Mouse (Mus musculus) myocyte (in vitro differentiated cells): Measurements from ENCODE around the gene Gas6. TPM values are rescaled to one million over a fixed set of nuclear protein-coding genes. Genes with fewer than 3 reads are reported as not detected.

Experiments used
- H3K27me3 ChIP-seq: one replicate; pipeline ENCODE4 v1.6.1; 2011; ENCODE audit not compliant: control insufficient read depth, insufficient read depth, insufficient read length
- H3K36me3 ChIP-seq: one replicate; pipeline ENCODE4 v1.6.1; 2011; ENCODE audit not compliant: control insufficient read depth, insufficient read depth
- H3K4me2 ChIP-seq: one replicate; pipeline ENCODE4 v1.6.1; 2011; ENCODE audit warnings: low read depth, control low read depth
- H3K4me3 ChIP-seq: one replicate; pipeline ENCODE4 v1.5.1; 2011; ENCODE audit warnings: mild to moderate bottlenecking, control low read depth, moderate library complexity
- H3K79me2 ChIP-seq: one replicate; pipeline ENCODE4 v1.6.1; 2011; ENCODE audit not compliant: control insufficient read depth, insufficient read depth
- H3ac ChIP-seq: one replicate; pipeline ENCODE4 v1.6.1; 2011; ENCODE audit not compliant: control insufficient read depth, insufficient read length
- CEBPB ChIP-seq: IDR thresholded peaks from 2 replicates; pipeline ENCODE4 v1.6.1; 2011; ENCODE audit warnings: mild to moderate bottlenecking, moderate library complexity; ENCODE audit not compliant: poor library complexity, insufficient read depth, severe bottlenecking
- E2F4 ChIP-seq: IDR thresholded peaks from one replicate; pipeline ENCODE4 v1.6.1; 2011; ENCODE audit warnings: mild to moderate bottlenecking, control low read depth, moderate library complexity; ENCODE audit not compliant: insufficient read depth
- MAX ChIP-seq: IDR thresholded peaks from one replicate; pipeline ENCODE4 v1.6.1; 2011; ENCODE audit warnings: low read depth, mild to moderate bottlenecking, control low read depth
- MYOD1 ChIP-seq, 3 experiments: IDR thresholded peaks; one replicate each; pipeline ENCODE4 v1.6.1; 2011; ENCODE audit warnings: control low read depth in 2 of 3, low read depth in 2 of 3, mild to moderate bottlenecking in 2 of 3, moderate library complexity in 1 of 3; ENCODE audit not compliant: insufficient read length in 2 of 3, control insufficient read depth in 1 of 3
- MYOG ChIP-seq, 3 experiments: IDR thresholded peaks; one replicate each; pipeline ENCODE4 v1.6.1; 2011; ENCODE audit warnings: control low read depth in 2 of 3, low read depth in 2 of 3, mild to moderate bottlenecking in 2 of 3; ENCODE audit not compliant: insufficient read length in 2 of 3, control insufficient read depth in 1 of 3, insufficient read depth in 1 of 3
- POLR2A ChIP-seq: IDR thresholded peaks from one replicate; pipeline ENCODE4 v1.6.1; 2011; ENCODE audit warnings: low read depth, mild to moderate bottlenecking, control low read depth, moderate library complexity; ENCODE audit not compliant: insufficient read length
- POLR2AphosphoS2 ChIP-seq: IDR thresholded peaks from one replicate; pipeline ENCODE4 v1.6.1; 2011; ENCODE audit warnings: low read depth, control low read depth; ENCODE audit not compliant: insufficient read length
- REST ChIP-seq: IDR thresholded peaks from one replicate; pipeline ENCODE4 v1.6.1; 2011; ENCODE audit warnings: mild to moderate bottlenecking, control low read depth, moderate library complexity; ENCODE audit not compliant: insufficient read depth, insufficient read length
- SRF ChIP-seq: IDR thresholded peaks from one replicate; pipeline ENCODE4 v1.6.1; 2011; ENCODE audit warnings: low read depth; ENCODE audit not compliant: control insufficient read depth, insufficient read length
- TCF12 ChIP-seq: IDR thresholded peaks from one replicate; pipeline ENCODE4 v1.6.1; 2011; ENCODE audit warnings: mild to moderate bottlenecking, control low read depth; ENCODE audit not compliant: poor library complexity, insufficient read depth, severe bottlenecking
- TCF3 ChIP-seq: IDR thresholded peaks from one replicate; pipeline ENCODE4 v1.6.1; 2011; ENCODE audit warnings: low read depth, control low read depth; ENCODE audit not compliant: insufficient read length
- USF1 ChIP-seq: IDR thresholded peaks from one replicate; pipeline ENCODE4 v1.6.1; 2011; ENCODE audit warnings: low read depth, mild to moderate bottlenecking, control low read depth, moderate library complexity
- polyA plus RNA-seq: library from polyadenylated mRNA; unstranded; fragments of >200 nt; fragmentation: generic; extraction: Trizol; gene quantifications from one replicate; pipeline ENCODE4 v1.2.1, GENCODE M21; 2012; ENCODE audit warnings: missing spikeins

The Gas6 gene
- polyA plus RNA-seq = 0.50 TPM

DNA sequence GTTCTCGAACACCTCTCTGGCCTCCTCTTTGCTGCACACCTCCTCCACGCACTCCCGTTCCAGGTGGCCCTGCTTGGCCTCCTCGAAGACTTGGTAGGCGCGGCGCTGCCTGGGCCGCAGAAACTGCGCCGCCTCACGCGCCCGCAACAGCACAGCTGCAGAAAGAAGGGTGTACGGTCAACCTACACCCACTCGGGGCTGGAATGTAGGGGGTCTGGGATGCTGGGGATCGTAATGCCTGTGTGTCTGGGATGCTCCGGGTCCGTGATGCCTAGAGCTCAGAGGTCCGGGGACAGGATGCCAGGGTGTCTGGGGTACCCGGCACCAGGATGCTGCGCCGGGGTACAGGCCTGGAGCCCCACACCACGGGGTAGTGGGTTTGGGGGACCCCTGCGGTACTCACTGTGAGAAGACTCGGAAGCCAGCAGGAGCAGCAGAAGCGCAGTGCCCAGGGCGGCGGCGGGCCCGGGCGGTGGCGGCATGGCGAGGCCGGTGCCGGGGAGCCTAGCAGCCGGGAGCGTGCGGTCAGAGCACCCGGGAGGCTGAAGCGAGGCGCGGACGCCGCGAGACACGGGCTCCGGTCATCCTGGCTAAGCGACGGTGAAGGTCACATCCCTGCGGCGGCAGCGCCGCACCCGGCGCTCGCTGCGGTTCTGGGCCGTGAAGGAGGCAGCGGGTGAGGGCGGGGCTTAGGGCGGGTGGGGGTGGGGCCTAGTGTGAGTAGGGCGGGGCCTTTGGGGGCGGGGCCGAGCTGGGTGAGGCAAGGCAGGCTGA, at the start of gene Gas6:
TSS of gene Gas6 (minus strand) at position 633 of the 774 bp plus-strand sequence.
- TF ChIP-seq CEBPB = no peak
- no peak for TF ChIP-seq MAX
- no peak for TF ChIP-seq MYOG (IDR thresholded peaks at IDR 0.05; ENCODE audit: control insufficient read depth in 1 of 3, insufficient read depth in 1 of 3, insufficient read length in 2 of 3, low read depth in 2 of 3)
- no peak for TF ChIP-seq USF1
- no peak for TF ChIP-seq E2F4
- TF ChIP-seq SRF = no peak
- no peak for TF ChIP-seq TCF12
- Histone ChIP-seq H3K79me2 (no peaks in the 10 kb centered on the region), H3K4me2 (no peak within 1 kb of the TSS), H3K27me3 (no peaks in the 10 kb centered on the region), H3ac (no peak within 1 kb of the TSS), H3K36me3 (no peaks in the 10 kb centered on the region), H3K4me3 (no peak within 1 kb of the TSS)

DNA sequence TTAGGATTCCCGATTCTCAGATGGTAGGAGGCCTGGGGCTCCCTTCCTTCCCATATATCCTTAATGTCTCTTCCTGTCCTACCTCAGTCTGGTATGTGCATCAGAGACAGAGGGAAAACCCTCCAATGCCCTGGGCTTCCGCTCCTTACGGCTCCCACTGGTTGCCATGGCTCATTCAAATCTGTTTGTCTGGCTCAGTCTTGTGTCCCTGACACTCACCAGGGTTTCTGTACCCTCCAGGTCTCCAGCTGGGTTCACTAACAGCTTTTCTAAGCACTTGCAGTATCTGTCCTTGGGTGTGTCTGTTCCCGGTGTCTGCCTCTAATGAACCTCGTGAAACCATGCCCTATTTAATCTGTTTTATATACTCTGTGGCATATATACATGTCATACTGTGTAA, 47.2 kb upstream of the Gas6 start:
- Histone ChIP-seq H3K27me3 (peaks cover 9% of the 10 kb centered on the region), H3ac (no peak overlapping the region), H3K36me3 (no peaks in the 10 kb centered on the region), H3K4me2 (no peak overlapping the region), H3K4me3 (no peak overlapping the region), H3K79me2 (no peaks in the 10 kb centered on the region)
- TF ChIP-seq TCF12 (no peak), TCF3 (no peak), MYOG (IDR thresholded peaks at IDR 0.05; ENCODE audit: control insufficient read depth in 1 of 3, insufficient read depth in 1 of 3, insufficient read length in 2 of 3, low read depth in 2 of 3) (no peak), SRF (no peak), POLR2A (no peak), USF1 (no peak), CEBPB (no peak), POLR2AphosphoS2 (no peak), REST (no peak), MAX (no peak), MYOD1 (IDR thresholded peaks at IDR 0.05; ENCODE audit: control insufficient read depth in 1 of 3, insufficient read length in 2 of 3, low read depth in 2 of 3) (no peak), E2F4 (no peak)

DNA sequence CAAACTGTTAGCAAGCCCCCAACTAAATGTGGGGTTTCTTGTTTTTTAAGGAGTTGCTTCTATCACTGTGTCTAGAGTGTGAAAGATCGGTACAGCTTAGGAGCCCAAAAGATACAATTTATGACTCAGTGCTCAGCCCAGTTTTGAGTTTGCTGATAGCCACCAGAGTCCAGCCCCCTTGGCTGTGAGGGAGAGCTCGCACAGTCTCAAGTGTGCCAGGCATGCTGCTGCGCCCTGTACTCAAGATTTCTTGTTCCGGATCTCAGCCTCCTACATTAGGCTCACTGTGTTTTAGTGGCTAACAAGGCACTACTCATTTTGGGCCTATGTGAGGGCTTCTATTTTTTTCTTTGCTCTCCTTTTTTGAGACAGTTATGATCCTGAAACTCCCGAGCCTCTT, 45.8 kb upstream of the Gas6 start:
- no peak overlapping the region for H3ac ChIP-seq
- no peaks in the 10 kb centered on the region for H3K79me2 ChIP-seq
- H3K36me3 ChIP-seq = no peaks in the 10 kb centered on the region
- peaks cover 9% of the 10 kb centered on the region for H3K27me3 ChIP-seq
- H3K4me3 ChIP-seq = no peak overlapping the region
- no peak for TF ChIP-seq CEBPB
- no peak for TF ChIP-seq POLR2A
- no peak for TF ChIP-seq REST
- no peak for TF ChIP-seq POLR2AphosphoS2
- TF ChIP-seq TCF12 = no peak
- TF ChIP-seq SRF = no peak
- TF ChIP-seq MYOG (IDR thresholded peaks at IDR 0.05; ENCODE audit: control insufficient read depth in 1 of 3, insufficient read depth in 1 of 3, insufficient read length in 2 of 3, low read depth in 2 of 3) = no peak
- H3K4me2 ChIP-seq = no peak overlapping the region

DNA sequence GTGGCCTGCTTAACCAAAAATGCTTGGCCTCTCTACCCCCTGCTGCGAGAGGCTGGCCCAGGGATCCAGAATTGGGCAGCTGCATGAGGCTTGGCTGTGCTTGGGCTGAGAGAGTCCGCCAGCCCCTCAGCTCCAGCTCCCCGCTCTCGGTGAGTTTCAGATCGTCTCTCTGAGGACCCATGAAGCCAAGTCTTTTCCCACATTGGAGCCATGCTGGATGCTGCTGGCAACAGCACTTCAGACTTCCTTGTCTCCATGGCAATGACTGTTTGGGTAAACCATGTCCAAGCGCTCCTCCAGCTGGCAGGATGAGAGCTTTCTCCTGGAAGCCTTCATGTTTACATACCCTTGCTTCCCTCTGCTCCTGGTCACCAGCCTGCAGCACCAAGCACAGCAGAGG, 44.5 kb upstream of the Gas6 start:
- H3K79me2 ChIP-seq = no peaks in the 10 kb centered on the region
- no peaks in the 10 kb centered on the region for H3K36me3 ChIP-seq
- no peak overlapping the region for H3K4me2 ChIP-seq
- peaks cover 9% of the 10 kb centered on the region for H3K27me3 ChIP-seq
- no peak overlapping the region for H3K4me3 ChIP-seq
- H3ac ChIP-seq = no peak overlapping the region
- TF ChIP-seq REST (no peak), TCF12 (no peak), USF1 (no peak)

DNA sequence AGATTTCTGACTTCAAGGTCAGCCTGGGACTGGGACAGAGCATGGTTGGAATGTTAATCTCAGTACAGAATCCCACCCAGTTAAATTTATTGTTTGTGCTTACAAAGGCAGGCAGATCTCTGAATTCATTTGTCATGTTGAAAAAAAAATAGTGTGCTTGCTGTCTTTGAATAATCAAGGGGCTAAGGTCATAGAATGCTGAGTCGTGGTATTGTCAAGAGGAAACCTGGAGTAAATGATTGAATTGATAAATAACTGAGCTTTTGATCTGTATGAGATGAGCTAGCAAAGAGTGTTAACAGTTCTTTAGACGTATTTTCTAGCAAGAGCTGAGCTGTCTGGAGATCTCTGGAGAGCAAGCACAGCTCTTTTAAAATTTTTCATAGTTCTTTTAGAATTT, 42.8 kb upstream of the Gas6 start:
- no peak overlapping the region for H3ac ChIP-seq
- no peaks in the 10 kb centered on the region for H3K36me3 ChIP-seq
- no peak for TF ChIP-seq SRF
- TF ChIP-seq MYOD1 (IDR thresholded peaks at IDR 0.05; ENCODE audit: control insufficient read depth in 1 of 3, insufficient read length in 2 of 3, low read depth in 2 of 3) = no peak
- TF ChIP-seq POLR2AphosphoS2 = no peak
- no peak for TF ChIP-seq E2F4
- no peak for TF ChIP-seq TCF12
- no peak for TF ChIP-seq REST
- no peak for TF ChIP-seq TCF3
- TF ChIP-seq MYOG (IDR thresholded peaks at IDR 0.05; ENCODE audit: control insufficient read depth in 1 of 3, insufficient read depth in 1 of 3, insufficient read length in 2 of 3, low read depth in 2 of 3) = no peak
- TF ChIP-seq CEBPB = no peak
- TF ChIP-seq USF1 = no peak
- TF ChIP-seq POLR2A = no peak
- no peak for TF ChIP-seq MAX
- no peak overlapping the region for H3K4me3 ChIP-seq
- H3K79me2 ChIP-seq = no peaks in the 10 kb centered on the region
- H3K4me2 ChIP-seq = no peak overlapping the region
- peaks cover 9% of the 10 kb centered on the region for H3K27me3 ChIP-seq
